Mouse (Mus musculus) inflammation-experienced regulatory T-cells, adult 16 weeks (primary cell): Measurements from ENCODE around the gene Olfr111. TPM values are rescaled to one million over a fixed set of nuclear protein-coding genes. Genes with fewer than 3 reads are reported as not detected.

ENCODE experiments used
- polyA plus RNA-seq: library from polyadenylated mRNA; unstranded; fragments of 100-300 nt; shearing (Covaris generic); gene quantifications from one replicate; pipeline ENCODE4 v1.2.1, GENCODE M21; 2017

The Olfr111 gene
- not detected for polyA plus RNA-seq

DNA sequence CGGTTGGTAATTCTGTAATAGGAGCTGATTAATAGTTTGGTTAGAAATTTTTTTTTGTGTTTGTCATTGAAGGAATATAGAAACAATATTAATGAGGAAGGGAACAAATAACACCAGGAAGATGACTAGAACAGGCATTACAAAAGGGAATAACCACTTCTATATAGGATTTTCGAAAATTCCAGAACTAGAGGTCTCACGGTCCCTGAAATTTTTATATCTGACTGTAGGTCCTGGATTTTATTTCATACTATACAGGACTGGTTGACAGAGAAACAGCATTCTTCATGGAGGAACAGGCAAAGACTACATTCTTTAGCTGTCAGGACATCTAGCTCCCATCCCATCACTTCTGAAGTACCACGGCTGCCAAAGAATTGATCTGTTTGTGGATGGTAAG is at the start of gene Olfr111:
TSS of gene Olfr111 (plus strand) at position 301 of the 400 bp plus-strand sequence.

DNA sequence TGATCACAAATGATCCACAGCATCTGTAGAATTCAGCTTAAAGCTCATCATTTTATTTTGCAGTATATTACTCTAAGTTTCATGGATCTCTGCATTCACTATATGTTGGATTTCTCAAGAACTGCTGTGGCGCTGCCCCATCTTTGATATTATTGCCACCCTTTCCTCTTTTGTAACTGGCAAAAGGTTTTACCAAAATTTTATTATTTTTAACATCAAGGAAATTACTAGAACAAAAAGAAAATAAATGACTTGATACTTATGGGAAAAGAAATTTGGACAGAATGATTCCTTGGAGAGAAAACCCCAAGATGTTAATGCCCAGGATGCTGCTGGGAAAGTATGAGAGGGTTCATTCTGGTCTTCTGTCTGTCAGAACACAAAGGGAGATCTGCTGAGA is 49.2 kb upstream of the Olfr111 start, which contains the start of gene Olfr109:
TSS of gene Olfr109 (plus strand) at position 301 of the 400 bp plus-strand sequence.

DNA sequence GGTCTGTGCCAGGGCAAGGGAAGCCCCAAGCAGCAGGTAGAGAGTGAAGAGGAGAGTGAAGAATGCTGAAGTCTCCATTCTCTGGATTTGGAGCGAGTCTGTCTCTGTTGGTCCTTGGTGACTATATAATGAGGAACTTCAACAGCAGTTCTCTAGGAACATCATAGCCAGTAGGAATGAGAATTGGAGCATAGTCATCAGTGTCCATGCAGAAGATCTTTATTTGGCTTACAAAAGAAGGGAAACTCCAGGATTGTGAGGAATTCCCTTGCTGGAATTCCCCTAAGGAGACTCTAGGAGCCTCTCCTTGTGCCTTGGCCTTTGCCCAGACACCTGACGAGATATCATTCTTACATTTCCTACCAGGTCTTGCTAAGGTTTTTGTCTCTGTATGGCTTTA is 24.4 kb upstream of the Olfr111 start, which contains the start of gene H2-M2:
TSS of gene H2-M2 (minus strand) at position 101 of the 400 bp plus-strand sequence.

DNA sequence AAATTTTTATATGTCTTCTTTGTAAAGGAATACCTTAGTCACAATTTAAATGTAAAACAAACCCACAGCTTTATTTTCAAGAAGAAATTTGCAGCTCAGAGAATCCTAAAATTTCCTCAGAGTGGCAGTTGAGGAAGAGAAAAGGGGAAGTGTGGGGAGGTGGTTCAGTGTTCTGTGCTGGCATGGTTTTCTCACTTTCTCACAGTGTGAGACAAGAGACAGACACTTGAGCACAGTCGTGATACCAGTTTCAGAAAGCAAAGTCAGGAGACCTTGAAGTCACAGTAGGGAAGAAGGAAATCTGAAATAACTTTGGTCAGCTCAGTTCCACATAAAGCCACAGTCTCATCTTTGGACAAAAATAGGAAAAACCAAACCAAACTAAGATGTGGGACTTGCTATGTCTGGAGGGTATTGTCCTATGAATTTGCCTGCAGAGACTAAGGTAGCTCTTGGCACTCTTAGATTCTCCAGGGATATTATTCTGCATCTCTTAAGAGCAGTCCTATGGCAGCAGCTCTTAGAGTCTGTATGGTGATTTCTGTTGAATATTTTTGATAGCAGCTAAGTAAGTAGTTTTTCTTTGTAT is 15.8 kb upstream of the Olfr111 start, which contains the start of gene Olfr110:
TSS of gene Olfr110 (plus strand) at position 539 of the 589 bp plus-strand sequence.

DNA sequence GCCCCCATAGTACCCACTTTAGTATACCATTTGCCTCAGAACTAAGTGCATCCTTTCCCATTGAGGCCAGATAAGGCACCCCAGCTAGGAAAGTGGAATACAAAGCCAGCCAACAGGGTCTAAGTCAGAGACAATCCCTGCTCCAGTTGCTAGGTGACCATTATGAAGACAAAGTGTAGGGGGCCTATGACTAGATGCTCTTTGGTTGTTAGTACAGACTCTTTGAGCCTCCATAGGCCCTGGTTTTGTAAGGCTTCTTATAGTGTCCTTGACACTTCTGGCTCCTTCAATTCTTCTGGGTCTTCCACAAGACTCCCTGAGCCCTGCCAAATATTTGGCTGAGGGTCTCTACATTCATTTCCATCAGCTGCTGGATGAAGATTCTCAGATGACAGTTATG is 61.5 kb downstream of the Olfr111 start, which contains the start of gene Olfr112:
TSS of gene Olfr112 (minus strand) at position 101 of the 400 bp plus-strand sequence.

DNA sequence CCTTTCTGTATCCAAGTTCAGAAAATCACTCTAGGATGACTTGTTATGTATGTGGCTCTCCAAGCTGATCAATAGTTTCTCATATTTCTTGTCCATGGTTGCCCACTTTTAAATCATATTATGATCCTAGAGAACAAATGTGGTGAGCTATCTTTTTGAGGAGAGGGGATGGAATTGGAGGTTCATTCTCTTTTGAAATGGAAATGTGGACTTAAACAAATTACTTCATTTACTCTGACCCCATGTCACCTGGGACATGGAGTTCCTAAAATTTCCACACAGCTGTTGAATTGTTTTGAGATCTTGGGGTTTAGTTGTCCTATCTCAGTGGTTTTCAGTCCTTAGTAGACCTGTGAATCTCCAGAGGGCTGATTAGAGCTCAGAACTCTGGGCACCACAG is 69.7 kb downstream of the Olfr111 start, which contains the start of gene Olfr113:
TSS of gene Olfr113 (minus strand) at position 101 of the 400 bp plus-strand sequence.

Other genes starting within 250 kb of the Olfr111 start
- gene Olfr98, start 244.3 kb upstream of the Olfr111 start, polyA plus RNA-seq, result not detected
- 143 TPM for gene H2-M3, start 237.8 kb upstream of the Olfr111 start, polyA plus RNA-seq
- 4.3 TPM for gene Olfr99, start 224.6 kb upstream of the Olfr111 start, polyA plus RNA-seq
- not detected for gene Olfr101, start 203.7 kb upstream of the Olfr111 start, polyA plus RNA-seq
- gene Olfr102, start 191.0 kb upstream of the Olfr111 start, polyA plus RNA-seq, result not detected
- not detected for gene Olfr103, start 168.3 kb upstream of the Olfr111 start, polyA plus RNA-seq
- not detected for gene Olfr104-ps, start 148.4 kb upstream of the Olfr111 start, polyA plus RNA-seq
- gene Olfr105-ps, start 129.0 kb upstream of the Olfr111 start, polyA plus RNA-seq, result not detected
- gene Olfr106-ps, start 117.6 kb upstream of the Olfr111 start, polyA plus RNA-seq, result not detected
- gene Olfr107, start 108.8 kb upstream of the Olfr111 start, polyA plus RNA-seq, result 0.09 TPM
- gene Olfr108, start 62.5 kb upstream of the Olfr111 start, polyA plus RNA-seq, result not detected
- gene Olfr109, start 49.1 kb upstream of the Olfr111 start, polyA plus RNA-seq, result not detected
- not detected for gene H2-M2, start 24.5 kb upstream of the Olfr111 start, polyA plus RNA-seq
- gene Olfr110, start 15.6 kb upstream of the Olfr111 start, polyA plus RNA-seq, result not detected
- gene Olfr112, start 61.4 kb downstream of the Olfr111 start, polyA plus RNA-seq, result 0.24 TPM
- not detected for gene Olfr113, start 69.6 kb downstream of the Olfr111 start, polyA plus RNA-seq
- gene Olfr114, start 84.7 kb downstream of the Olfr111 start, polyA plus RNA-seq, result not detected
- not detected for gene Olfr115, start 119.1 kb downstream of the Olfr111 start, polyA plus RNA-seq
- not detected for gene Olfr116, start 119.2 kb downstream of the Olfr111 start, polyA plus RNA-seq
- gene Olfr117, start 155.8 kb downstream of the Olfr111 start, polyA plus RNA-seq, result not detected
- gene Olfr118, start 159.0 kb downstream of the Olfr111 start, polyA plus RNA-seq, result not detected
- gene Olfr119, start 188.5 kb downstream of the Olfr111 start, polyA plus RNA-seq, result not detected
- not detected for gene Olfr120, start 213.8 kb downstream of the Olfr111 start, polyA plus RNA-seq
- not detected for gene Olfr121, start 240.8 kb downstream of the Olfr111 start, polyA plus RNA-seq